ENCODE assay signal across 25 mouse cellular contexts in genomic region chr9:65050981-65051380, GRCm38 (mm10).
"Had no signal": no experiment of that assay in that cellular context is flagged by ENCODE, and none has a peak within 500 bp of the region (broad histone marks: within the 10 kb centered on the region; RNA-seq: fewer than 3 reads in every experiment).

No protein-coding gene starts in this region.

- ATAC-seq: hindbrain, postnatal 0 days; intestine, embryonic 16.5 days had no signal

- H3K9me3 ChIP-seq: heart, embryonic 13.5 days; heart, embryonic 15.5 days; hindbrain, embryonic 13.5 days; hindbrain, embryonic 15.5 days; kidney, embryonic 15.5 days; limb, embryonic 13.5 days; limb, embryonic 15.5 days had no signal

- H3K4me2 ChIP-seq: heart, embryonic 11.5 days; heart, embryonic 13.5 days; heart, embryonic 15.5 days; hindbrain, embryonic 13.5 days; hindbrain, embryonic 15.5 days; kidney, embryonic 15.5 days; limb, embryonic 13.5 days; limb, embryonic 15.5 days had no signal

- H3K4me3 ChIP-seq: heart, embryonic 13.5 days; heart, embryonic 15.5 days; hindbrain, embryonic 13.5 days; hindbrain, embryonic 15.5 days; kidney, embryonic 15.5 days; limb, embryonic 13.5 days; limb, embryonic 15.5 days had no signal

- DNase-seq: gastrocnemius, postnatal 14 days; gastrocnemius, postnatal 36 days; heart, adult 18-20 months; heart, postnatal 14 days; heart, postnatal 36 days; kidney, adult 11 months; kidney, adult 2 months; kidney, adult 9 months; kidney, postnatal 14 days; kidney, postnatal 36 days; layer of hippocampus, adult 9-11 months; layer of hippocampus, postnatal 36 days; left cerebral cortex, postnatal 4 days had no signal

- H3K27ac ChIP-seq: heart, embryonic 13.5 days; heart, embryonic 15.5 days; hindbrain, embryonic 13.5 days; hindbrain, embryonic 15.5 days; hindbrain, postnatal 0 days; kidney, embryonic 15.5 days; kidney, postnatal 0 days; limb, embryonic 13.5 days; limb, embryonic 15.5 days; liver, embryonic 14.5 days had no signal

- H3K27me3 ChIP-seq: heart, embryonic 13.5 days; heart, embryonic 15.5 days; hindbrain, embryonic 13.5 days; hindbrain, embryonic 15.5 days; kidney, embryonic 15.5 days; limb, embryonic 13.5 days; limb, embryonic 15.5 days had no signal

- H3K9ac ChIP-seq: heart, embryonic 13.5 days; heart, embryonic 15.5 days; hindbrain, embryonic 13.5 days; hindbrain, embryonic 15.5 days; kidney, embryonic 15.5 days; limb, embryonic 13.5 days; limb, embryonic 15.5 days; liver, embryonic 14.5 days had no signal

- H3K4me1 ChIP-seq: heart, embryonic 13.5 days; heart, embryonic 15.5 days; hindbrain, embryonic 13.5 days; hindbrain, embryonic 15.5 days; kidney, embryonic 15.5 days; limb, embryonic 13.5 days; limb, embryonic 15.5 days had no signal
